Mouse (Mus musculus) cerebellum, adult 2 months (tissue): Measurements from ENCODE around the gene Cox6a2.

ENCODE experiments used
- CTCF ChIP-seq: fragments of 200-500 bp; IDR thresholded peaks from 2 replicates; pipeline ENCODE4 v1.5.1; 2011; ENCODE audit warnings: low read depth, mild to moderate bottlenecking, control low read depth, low read length, moderate library complexity, borderline replicate concordance; ENCODE audit not compliant: insufficient read depth
- POLR2A ChIP-seq: fragments of 200-500 bp; IDR thresholded peaks from 2 replicates; pipeline ENCODE4 v1.6.1; 2011; ENCODE audit warnings: low read length, control low read depth, borderline replicate concordance; ENCODE audit not compliant: insufficient read depth

DNA sequence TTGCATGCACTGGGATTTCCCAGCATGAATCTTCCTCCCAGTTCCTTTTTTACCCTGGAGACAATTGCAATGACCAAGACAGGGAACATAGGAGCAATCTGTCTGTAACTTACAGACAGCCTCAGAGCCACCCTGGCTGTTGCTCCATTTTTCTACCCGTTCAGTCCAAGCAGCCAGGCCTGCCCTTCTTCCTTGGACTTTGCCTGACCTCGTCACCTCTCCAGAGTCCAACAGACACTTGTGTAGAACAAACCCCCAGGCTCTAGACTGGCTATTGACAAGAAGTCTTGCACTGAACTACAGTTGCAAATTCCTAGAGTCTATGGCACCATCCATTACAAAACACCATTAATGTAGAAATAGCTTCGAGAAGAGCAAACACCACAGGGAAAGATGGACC lies 3.6 kb upstream of the Cox6a2 start:
- no peak for TF ChIP-seq POLR2A
- TF ChIP-seq CTCF: no peak
